Mouse (Mus musculus): ENCODE measurements around the gene Olfr1176.

Olfr1176 gene

DNA sequence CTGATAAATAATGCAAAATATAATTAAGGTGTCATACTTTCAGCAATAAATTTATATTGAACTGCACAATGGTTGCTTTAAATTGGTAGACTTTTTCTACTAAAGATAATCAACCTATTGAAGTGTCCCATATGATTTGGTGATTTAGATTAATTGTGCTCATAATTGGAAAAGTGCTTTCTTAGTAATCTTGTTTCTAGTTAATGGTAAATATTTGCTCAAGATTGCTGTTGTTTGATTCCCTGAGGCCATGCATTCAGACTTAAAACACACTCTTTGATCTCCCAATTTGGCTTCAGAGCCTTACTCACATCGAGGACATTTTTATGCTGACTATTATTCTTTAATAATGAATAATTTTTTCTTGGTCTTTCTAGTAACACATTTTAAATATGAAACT, at the start of gene Olfr1176:
TSS of gene Olfr1176 (plus strand) at position 301 of the 400 bp plus-strand sequence.
- in situ Hi-C loops (cut with MboI; ENCODE audit: unreplicated experiment in 2 of 2): no loop called here

GRCm38 (mm10) chr2:88315035-88315434, 21.5 kb upstream of the Olfr1176 start, which contains the start of gene Olfr1174-ps:
TSS of gene Olfr1174-ps (minus strand) at chr2:88315135.
- in situ Hi-C loops (cut with MboI; ENCODE audit: unreplicated experiment in 2 of 2): no loop called here

- in situ Hi-C loops (cut with MboI; ENCODE audit: unreplicated experiment in 2 of 2): no loop called here
Observed at GRCm38 (mm10) chr2:88327115-88327514, 9.4 kb upstream of the Olfr1176 start, which contains the start of gene Olfr1175-ps. TSS of gene Olfr1175-ps (minus strand) at chr2:88327215.

- in situ Hi-C loops (cut with MboI; ENCODE audit: unreplicated experiment in 2 of 2): no loop called here
Observed at GRCm38 (mm10) chr2:88346392-88346791, 9.9 kb downstream of the Olfr1176 start, which contains the start of gene Olfr1177-ps. TSS of gene Olfr1177-ps (minus strand) at chr2:88346492.

DNA sequence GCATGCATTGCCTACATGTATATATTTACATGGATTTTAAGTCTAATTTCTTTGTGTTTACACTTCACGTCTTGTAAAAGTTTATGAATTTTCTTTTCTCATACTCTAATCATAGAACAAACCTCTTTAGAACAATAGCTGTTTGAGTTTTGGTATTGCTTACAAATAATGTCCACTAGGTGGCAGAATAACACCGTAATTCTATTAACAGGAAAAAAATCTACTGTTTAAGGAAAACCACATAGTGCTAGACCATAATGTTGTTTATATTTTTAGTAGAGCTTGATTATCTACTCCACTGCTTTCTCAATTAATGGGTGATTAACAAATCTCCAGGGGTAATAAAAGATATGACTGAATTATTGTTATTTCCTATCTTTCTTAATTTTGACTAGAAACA, 19.8 kb downstream of the Olfr1176 start:
- in situ Hi-C loops (cut with MboI; ENCODE audit: unreplicated experiment in 2 of 2): no loop called here

DNA sequence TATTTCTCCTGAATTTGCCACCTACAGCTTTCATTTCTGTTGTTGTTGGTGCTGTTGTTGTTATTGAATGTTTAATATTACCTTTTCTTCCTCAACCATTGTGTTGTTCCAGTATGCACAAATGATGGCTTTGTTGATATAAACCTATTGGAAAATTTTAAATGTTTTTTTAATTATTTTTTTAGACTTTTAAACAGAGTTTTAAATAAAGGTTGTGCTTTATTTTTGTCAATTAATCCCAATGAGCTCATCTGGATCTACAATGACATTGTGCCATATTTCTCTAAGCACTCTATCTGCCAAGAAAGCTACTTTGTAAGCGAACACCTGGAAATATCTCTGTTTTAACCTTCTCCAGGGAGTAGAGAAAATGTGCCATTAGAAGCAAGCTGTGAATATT, 50.2 kb downstream of the Olfr1176 start, which contains the start of gene Olfr1178:
TSS of gene Olfr1178 (plus strand) at position 301 of the 400 bp plus-strand sequence.
- in situ Hi-C loops (cut with MboI; ENCODE audit: unreplicated experiment in 2 of 2): no loop called here
